Mouse (Mus musculus): ENCODE results near the gene Prn.

Prn gene

DNA sequence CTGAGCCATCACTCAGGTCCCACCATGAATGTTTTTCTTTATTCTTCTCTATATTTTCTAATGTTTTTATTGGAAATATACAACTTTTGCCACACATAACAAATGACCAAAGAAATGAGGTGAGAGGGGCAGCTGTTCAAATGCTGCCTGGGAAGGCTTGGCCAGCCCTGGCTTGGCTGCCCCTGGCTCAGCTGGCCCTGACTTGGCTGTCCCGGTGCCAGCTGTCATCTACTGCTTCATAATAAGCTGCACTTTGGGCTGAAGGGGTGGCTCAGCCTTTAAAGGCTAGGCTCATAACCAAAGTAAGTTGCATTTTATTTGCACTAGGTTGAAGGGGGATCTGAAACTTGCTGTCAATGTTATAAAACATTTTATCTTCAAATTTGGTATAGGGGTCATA is 2.9 kb upstream of the Prn start:
- in situ Hi-C loops (cut with MboI): no loop called here

DNA sequence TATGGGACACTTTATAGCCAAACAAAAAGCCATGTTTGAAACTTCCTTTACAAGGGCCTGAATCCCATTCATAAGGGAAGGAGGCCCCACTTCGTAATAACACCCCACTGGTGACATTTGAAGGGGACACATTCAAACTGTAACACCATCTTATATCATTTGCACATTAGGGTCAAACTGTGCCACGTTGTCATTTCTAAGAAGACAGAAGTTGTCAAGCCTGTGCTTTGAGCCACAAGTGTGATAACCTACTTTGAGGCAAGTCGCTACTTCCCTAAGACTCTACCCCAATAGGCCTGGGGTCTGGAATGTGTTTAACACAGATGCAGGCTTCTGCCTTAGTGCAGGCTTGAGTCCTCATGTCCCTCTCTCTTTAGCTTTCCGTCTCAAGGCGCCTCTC is 2.4 kb upstream of the Prn start:
- in situ Hi-C loops (cut with MboI): no loop called here

DNA sequence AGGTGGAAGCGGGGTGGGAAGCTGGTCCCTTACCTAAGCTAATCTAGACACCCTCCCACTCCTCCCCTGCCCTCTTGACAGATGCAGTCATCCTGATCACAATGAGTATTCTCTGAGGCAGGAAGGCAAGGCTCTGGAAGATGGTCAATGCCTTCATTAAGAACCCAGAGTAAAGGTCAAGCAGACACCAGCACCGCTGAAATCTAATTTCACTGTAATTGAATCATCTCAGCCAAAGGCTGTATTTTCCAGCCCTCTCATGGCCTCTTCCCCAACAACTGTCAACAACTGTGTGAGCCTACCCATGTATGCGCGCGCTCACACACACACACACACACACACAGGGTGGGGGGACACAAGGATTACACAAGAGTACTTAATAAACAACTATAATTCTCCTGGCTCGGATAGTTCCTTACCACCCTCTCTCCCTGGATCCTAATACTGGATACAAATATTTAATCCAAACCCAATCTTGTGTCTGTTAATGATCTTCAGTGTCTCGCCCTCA is 1.4 kb upstream of the Prn start:
- in situ Hi-C loops (cut with MboI): no loop called here

DNA sequence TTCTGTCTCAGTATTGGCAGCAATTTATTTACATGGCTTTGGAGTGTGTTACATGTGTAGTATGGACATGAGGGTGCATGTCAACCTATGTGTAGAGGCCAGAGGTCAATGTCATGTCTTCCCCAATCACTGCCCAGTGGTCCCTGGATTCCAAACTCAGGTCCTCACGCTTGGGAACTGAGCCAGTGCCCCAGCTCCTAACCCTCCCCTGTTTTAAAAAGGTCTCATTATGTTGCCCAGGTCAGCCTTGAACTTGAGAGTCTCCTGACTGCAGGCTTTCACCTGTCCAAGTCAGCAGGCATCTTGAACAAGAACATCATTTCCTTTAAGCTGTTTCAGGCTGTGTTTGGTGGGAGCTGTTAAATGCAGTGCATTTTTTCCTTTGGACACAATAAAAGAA is 851 bp upstream of the Prn start:
- in situ Hi-C loops (cut with MboI): no loop called here

DNA sequence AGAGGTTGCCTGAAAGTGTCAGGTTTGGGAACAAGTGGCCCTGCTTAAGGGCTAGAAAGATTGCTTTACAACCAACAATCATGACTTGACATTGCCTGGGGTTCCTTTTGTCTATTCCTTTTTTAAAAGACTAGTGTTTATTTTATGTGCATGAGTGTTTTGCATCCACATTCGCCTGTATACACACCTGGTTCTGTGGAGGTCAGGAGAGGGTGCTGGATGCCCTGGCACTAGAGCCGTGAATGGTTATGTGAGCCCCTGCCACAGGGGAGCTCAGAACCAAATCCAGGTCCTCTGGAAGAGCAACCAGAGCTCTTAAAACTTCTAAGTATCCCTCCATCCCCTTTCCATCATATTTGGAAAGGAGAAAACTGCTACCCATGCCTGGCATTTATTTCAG is 1.1 kb downstream of the Prn start:
- in situ Hi-C loops (cut with MboI): no loop called here

DNA sequence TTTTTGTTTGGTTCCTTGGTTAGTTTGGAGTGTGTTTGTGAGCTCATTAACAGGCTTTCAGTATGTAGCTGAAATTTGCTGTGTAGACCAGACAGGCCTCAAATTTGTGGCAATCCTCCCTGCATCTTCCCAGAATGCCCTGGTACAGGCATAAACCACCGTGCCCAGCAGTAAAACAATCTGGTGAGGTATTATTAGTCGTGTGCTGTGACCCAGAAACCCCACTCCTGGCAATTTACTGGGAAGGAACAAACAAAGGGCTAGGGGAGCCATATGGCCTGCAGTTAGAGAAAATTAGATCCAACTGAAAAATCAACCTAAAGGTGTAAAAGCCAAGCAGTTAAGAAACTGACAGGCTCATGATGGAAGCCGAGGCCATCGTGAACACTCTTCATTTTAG is 1.6 kb downstream of the Prn start:
- in situ Hi-C loops (cut with MboI): no loop called here

DNA sequence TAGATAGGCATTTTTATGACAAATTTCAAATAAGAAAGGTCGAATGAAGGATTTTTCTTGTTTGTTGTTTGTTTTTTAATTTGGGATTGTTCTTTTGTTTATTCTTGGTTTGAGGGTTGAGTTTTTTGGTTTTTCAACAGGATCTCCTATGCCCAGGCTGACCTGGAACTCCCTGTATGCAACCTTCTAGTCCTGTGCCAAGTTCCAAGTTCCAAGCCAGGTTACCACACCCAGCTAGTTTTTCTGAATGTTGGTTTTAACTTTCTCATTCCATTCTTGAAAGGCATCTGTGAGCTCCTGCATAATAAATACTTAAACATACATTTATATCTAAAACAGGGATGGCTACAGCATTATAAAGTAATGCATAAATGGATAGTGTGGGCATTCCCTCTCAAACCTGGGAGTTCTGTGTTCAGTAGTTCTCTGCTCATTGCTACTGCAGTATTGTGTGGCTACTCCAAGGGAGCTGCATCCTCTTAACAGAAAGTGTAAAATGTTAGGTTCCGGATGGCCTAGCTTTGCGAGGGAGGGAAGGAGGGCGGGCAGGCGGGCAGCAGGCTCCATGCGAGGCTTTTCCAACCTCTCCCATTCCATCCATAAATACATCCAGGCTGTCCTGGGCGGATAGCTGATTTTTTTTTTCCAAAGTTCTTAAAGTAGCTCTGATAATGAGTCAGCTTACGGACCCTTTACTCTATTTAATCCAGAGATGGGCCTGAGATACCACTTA is 2.9 kb downstream of the Prn start:
- in situ Hi-C loops (cut with MboI): no loop called here

DNA sequence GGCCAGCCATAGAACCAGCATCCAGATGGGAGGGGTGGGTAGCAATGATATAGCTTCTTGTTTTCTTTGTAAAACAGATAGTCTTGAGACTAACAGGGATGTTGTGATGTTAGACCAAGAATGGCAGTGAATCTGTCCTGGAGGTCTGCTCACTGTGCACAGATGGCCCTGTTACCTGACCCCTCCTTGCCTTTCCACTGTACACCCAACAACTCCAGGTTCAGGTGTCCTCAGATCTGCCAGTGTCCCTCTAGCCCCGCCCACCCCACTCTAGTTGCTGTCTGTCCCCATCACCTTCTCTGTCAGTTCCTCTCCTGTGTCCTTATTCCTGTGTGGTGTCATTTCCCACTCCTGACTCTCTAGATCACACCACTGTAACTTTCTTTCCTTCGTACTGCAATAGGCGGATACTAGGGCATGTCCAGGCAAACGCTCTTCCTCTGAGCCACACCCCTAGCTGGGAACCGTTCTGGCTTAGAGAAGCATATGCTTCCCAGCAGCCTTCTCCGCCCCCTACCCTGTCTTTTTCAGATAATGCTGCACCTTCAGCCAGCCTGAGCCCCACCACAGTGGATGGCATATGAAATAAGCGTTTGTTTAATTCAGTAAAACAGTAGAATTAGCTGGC is 22.6 kb downstream of the Prn start:
- in situ Hi-C loops (cut with MboI): no loop called here

DNA sequence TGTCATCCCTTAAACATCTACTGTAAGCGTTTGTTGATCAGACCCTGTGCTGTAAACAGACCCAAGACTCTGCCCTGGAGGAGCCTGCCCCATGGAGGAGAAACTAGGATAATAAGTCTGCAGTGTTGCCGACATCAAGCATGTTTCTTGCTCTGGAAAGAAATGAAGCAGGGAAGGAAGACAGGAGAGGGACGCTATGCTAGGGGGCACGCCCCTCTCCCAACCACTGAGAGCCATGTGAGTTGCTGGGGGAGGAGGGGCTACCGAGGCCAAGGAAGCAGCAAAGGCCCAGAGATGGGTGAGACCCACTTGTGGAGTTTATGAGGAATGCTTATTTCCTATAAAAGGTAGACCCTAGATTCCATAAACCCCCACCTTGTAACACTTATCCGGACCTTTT is 23.3 kb downstream of the Prn start:
- in situ Hi-C loops (cut with MboI): no loop called here

DNA sequence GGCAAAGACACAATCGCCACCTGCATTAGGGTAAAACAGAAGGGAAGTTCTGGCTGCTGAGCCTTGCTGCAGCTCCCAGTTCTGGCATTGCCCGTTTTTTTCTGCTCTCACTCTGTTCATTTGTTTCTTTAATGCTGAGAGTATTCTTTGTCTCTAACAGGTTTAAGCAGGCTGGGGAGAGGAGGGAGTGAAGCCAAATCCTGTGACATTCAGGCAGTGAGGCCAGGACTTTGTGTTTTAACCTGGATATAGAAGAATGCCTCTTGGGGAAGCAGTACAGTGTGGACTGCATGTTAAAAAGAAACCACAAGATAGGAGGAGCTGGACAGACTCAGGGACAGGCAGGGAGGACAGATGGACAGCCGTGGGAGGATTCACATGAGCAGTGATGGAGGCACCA is 23.8 kb downstream of the Prn start:
- in situ Hi-C loops (cut with MboI): no loop called here

DNA sequence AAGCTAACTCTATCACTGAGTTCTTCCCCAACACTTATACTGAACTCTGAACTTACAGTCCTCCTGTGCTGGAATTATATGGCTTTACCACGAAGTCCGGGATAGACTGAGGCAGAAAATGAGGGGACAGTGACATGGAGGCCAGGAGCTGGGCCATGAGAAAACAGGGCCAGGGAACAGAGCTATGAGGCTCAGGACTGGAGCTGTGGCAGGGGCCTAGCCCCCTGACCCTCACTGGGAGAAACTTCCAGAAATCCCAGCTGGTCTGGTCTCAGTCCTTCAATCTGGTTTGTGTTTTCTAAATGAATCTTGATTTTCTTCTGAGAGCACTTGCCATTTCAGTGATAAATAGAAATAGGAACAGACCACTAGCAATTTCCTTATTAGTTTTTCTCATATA is 24.5 kb downstream of the Prn start:
- in situ Hi-C loops (cut with MboI): no loop called here

DNA sequence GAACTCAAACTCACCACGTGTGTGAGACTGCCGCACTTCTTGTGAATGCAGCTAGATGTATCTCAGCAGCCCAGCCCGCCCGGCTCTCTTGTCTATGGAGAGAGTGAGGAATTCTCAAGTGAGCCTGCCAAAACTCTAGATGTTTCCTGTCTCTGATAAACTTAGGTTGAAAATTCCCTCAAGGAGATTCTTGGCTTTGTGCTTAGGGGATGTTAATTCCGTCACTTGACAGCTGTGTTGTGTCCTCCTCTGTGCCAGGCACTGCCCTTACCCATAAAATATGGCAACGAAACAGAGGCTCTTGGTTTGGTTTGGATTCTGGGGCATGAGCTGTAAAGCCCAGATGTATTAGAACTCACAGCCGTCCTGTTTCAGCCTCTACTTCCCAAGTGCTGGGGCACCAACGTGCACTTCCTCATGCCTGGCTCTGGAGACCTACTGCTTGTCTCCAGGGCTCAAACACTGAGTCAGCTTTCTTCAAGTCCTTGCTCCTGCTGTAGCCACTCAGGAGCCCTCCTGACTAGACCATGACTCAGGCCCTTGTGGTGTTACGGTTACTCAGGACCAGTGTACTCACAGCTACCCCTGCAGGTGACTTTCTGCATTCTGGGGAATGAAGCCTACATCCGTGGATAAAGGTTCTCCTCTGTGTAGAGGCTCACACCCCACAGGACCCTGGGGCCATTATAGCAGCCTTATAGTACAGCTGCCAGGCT is 25.8 kb downstream of the Prn start:
- in situ Hi-C loops (cut with MboI): loop anchor here (5.0 kb wide), 1 partner anchor 108 kb away; no protein-coding TSS in a partner anchor

DNA sequence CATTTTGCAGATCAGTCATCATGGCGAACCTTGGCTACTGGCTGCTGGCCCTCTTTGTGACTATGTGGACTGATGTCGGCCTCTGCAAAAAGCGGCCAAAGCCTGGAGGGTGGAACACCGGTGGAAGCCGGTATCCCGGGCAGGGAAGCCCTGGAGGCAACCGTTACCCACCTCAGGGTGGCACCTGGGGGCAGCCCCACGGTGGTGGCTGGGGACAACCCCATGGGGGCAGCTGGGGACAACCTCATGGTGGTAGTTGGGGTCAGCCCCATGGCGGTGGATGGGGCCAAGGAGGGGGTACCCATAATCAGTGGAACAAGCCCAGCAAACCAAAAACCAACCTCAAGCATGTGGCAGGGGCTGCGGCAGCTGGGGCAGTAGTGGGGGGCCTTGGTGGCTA is 26.7 kb downstream of the Prn start:
- in situ Hi-C loops (cut with MboI): loop anchor here (5.0 kb wide), 1 partner anchor 109 kb away; no protein-coding TSS in a partner anchor

DNA sequence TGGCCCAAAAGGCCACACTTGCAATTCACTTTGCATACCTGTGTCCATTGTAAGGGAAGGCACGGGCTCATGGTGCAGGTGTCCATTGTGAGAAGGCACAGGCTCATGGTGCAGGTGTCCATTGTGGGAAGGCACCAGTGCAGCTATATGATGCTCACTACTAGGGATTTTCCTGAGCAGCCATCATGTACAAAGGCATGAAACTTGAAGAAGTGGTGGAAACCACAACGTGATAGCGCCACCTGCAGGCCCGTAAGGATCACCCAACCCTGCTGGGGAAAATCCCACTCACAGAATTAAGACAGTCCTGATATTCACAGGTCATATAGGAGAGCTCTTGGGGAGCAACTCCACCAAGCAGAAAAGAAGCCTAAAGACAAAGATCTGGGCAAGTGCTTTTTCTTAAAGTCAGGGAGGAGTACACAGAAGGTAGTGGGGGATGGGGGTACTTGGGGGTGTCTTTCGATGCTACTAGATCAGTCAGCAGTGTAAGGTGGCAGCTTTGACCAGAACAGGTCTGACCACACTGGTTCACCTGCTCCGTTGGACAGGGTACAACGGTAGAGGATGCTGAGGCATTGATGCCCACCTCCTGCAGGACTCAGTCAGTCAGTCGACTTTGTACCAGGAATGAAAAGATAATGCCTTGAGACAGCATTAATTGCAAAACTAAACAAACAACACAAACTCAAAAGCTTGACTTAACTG is 29.8 kb downstream of the Prn start:
- in situ Hi-C loops (cut with MboI): loop anchor here (5.0 kb wide), 1 partner anchor 112 kb away; no protein-coding TSS in a partner anchor

DNA sequence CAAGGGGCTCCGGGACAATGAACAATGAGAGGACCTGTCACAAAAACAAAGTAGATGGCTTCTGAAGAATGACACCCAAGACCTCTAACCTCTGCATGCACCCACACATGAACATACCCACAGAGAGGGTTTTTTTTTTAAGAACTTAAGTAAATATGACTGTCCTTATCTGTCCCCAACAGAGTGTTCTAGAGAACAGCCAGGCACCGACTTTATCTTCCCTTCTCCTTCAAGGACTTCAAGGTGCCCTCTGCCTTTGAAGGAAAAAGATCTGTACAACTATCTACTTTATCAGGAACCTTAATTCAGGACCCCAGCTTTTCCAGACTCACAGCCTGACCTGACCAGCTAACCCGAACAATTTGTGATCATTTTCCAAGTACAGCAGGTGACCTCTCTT is 30.7 kb downstream of the Prn start:
- in situ Hi-C loops (cut with MboI): no loop called here

DNA sequence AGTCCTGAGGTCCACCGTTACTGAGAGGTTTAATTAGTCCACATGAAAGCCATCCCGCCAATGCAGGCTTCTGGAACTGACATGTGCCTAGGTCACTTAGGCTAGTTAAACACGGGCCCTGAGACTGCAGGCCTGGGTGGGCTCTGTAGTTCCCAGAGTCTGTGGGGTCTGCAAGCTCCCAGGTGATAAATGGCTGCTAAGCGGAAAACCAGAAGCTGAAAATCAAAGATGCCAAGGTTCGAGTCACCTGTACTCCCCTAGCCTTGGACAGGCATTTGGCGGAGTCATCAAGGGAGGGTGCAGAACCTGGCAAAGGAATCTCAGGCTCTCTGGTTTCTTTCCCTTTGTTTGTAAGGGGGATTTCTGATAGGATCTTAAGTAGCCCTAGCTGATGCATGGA is 31.7 kb downstream of the Prn start:
- in situ Hi-C loops (cut with MboI): no loop called here

DNA sequence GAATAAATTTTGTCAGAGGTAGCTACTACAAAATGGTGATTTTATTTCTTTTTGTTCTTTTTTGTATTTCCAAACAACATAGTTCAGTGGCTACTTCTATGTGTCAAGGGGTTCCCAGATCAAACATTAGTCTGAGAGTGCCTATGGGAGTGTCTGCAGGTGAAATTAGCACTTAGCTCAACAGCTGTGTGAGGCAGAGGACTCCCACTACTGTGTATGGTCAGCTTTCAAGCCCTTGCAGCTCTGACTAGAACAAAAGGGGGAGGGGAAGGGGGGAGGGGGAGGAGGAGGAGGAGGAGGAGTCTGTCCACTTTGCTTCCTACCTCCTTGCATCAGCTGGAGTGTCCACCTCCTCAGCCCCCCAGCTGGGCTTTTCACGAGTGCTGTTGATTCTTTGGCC is 34.6 kb downstream of the Prn start:
- in situ Hi-C loops (cut with MboI): no loop called here

DNA sequence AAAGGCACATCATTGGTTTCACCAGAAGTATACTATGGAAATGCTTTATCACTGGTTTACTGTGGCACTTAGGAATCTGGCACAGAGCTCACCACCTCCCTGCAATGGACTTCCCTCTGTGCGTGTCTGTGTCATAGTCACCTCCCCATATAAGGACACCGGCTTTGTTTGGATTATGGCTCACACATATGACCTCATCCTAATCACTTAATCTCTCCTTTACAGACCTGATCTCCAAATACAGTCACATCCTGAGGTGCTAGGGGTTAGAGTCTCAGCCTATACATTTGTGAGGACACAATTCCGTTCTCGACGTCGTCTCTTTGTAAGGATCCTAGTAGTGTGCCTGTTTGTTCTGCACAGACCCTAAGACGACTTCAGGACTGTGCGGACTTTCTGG is 35.5 kb downstream of the Prn start:
- in situ Hi-C loops (cut with MboI): no loop called here

DNA sequence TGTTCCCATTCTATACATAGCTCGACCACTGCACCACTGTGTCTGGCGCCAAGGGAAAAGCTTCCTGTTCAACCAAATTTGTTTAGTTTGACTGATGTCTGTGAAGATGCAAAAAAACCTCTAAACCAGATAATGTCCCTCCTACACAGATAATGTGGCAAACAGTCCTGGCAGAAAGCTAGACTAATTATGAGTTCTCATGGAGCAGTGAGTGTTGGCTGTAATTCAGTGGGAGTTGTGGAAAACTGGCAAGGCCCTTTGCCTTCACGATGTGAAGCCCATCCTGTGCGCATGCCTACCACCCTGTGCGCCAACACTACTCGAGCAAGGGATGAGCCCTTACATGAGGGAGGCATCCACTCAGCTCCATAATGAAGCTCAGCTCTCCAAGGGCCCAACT is 36.0 kb downstream of the Prn start:
- in situ Hi-C loops (cut with MboI): no loop called here

DNA sequence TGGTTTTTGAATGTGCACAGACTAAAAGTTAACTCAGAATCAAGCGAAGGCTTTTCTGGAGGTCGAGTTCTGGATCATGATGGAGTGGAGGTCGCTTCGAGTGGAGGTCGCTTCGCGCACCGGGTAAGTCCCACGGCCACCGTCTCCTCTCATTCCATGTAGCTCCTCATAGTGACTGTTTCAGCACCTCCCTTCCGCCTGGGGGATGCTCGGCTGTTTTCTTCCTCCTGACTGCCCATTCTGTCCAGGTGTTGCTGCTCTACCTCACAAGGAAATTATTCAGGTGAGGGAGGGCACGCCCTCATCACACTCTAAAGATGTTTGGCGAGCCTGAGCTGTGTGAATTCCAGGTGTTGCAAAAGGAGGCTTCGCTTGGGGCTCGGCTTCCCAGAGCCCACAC is 36.6 kb downstream of the Prn start:
- in situ Hi-C loops (cut with MboI): no loop called here

DNA sequence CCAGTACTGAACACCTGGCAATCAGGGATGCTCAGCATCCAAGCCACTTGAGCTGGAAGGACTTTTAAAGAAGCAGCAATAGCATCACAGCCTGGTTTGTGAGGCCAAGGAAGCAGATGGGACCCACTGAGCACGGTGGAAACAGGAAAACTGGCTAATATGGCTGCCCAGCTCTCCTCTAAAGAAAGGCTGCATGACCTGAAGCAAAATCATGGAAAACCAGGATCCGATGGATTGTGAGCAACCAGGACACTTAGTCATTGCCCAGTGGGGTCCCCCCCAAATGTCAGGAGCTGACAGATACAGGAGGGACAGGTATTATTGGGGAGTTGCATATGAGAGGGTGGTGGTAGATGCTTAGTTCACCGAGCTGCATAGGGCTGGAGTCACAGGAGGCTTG is 38.4 kb downstream of the Prn start:
- in situ Hi-C loops (cut with MboI): no loop called here

DNA sequence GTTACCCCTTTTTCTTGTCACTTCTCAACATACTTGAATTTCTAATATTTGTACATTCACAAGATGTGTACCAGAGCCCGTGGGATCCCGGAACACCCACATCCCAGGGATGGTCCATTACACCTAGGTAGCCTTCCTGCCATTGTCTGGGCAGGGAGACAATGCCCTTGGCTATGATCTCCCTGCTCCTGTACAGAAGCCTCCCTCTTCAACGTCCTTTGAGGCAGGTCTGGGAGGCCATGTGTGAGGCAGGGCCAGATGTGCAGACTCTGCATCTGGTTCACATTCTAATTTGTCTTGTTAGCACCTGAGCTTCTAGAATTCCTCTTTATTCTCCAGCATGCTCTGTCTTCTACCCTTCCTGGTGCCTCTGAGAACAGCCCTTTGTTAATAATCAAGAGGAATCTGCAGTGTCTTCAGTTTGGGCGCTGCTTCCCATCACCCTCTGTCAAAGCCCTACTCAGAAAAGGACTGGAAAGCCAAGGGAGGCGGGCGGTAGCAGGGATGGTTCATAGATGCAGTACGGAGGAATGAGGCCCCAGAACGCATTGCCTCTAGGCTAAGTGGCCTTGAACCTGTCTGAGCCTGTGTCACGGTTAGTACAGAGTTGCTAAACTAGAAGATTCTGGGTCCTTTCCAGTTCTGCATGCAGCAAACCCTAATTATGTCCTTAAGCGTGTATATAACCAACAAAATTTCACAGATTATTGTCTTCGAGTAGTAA is 39.3 kb downstream of the Prn start:
- in situ Hi-C loops (cut with MboI): no loop called here
